Mouse (Mus musculus): Measurements from ENCODE around the gene Rtkn2. TPM values are rescaled to one million over a fixed set of nuclear protein-coding genes. Genes with fewer than 3 reads are reported as not detected.

The Rtkn2 gene
- polyA plus RNA-seq, 1 experiment: 3.5 TPM

DNA sequence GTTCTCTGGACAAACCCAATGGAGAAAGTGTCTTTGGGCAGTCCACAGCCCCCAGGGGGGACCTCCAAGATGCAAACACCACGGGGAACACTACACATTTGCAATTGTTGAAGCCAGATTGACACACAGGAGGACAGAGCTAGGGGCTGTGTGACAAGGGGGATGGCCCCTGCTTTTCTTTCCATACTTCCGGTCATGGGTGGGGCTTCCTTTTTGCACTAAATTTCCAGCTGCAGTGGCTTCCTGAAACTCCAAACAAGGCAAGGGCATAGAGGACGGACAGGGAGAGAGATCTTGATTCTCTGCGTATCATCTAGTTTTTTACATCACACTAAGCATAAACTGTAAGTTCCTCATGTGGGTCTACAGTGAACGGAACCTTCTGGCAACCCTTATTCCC lies 88.6 kb downstream of the Rtkn2 start:
- no peak overlapping the region for H3ac ChIP-seq (ENCODE audit: control insufficient read depth, insufficient read length)
- H3K27me3 ChIP-seq (ENCODE audit: control insufficient read depth, insufficient read depth, insufficient read length): no peaks in the 10 kb centered on the region
- no peaks in the 10 kb centered on the region for H3K36me3 ChIP-seq (ENCODE audit: control insufficient read depth, insufficient read depth)
- H3K4me2 ChIP-seq (ENCODE audit: low read depth): no peak overlapping the region
- no peaks in the 10 kb centered on the region for H3K79me2 ChIP-seq (ENCODE audit: control insufficient read depth, insufficient read depth)
- TF ChIP-seq POLR2A (IDR thresholded peaks at IDR 0.05; ENCODE audit: insufficient read length, low read depth) (no peak), MYOD1 (IDR thresholded peaks at IDR 0.05; ENCODE audit: control insufficient read depth in 1 of 3, insufficient read length in 2 of 3, low read depth in 2 of 3) (no peak), REST (IDR thresholded peaks at IDR 0.05; ENCODE audit: insufficient read depth, insufficient read length) (no peak), POLR2AphosphoS2 (IDR thresholded peaks at IDR 0.05; ENCODE audit: insufficient read length, low read depth) (no peak)
- no peak overlapping the region for H3K4me3 ChIP-seq

DNA sequence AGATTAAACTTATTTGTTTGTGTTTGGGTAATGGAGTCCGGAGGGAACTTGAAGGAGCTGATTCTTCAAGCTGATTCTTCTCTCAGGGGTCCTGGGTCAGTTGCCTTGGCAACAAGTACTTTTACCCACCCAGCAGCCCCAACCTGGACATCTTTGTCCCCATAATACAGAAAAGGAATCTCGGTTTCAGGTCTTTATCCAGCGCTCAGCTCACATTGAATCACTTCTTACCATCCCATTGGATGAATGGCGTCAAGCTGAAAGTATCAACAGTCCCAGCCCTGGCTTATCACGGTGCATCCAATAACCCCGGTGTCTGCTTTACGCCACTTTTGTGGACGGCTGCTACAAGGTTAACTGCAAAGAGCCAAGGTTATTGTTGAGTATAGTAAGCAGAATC lies 89.1 kb downstream of the Rtkn2 start:
- Histone ChIP-seq H3K27me3 (ENCODE audit: control insufficient read depth, insufficient read depth, insufficient read length) (no peaks in the 10 kb centered on the region), H3K4me2 (ENCODE audit: low read depth) (no peak overlapping the region), H3K36me3 (ENCODE audit: control insufficient read depth, insufficient read depth) (no peaks in the 10 kb centered on the region), H3K4me3 (no peak overlapping the region), H3ac (ENCODE audit: control insufficient read depth, insufficient read length) (no peak overlapping the region), H3K79me2 (ENCODE audit: control insufficient read depth, insufficient read depth) (no peaks in the 10 kb centered on the region)
- TF ChIP-seq CEBPB (IDR thresholded peaks at IDR 0.05; ENCODE audit: insufficient read depth, poor library complexity, severe bottlenecking) (no peak), TCF3 (IDR thresholded peaks at IDR 0.05; ENCODE audit: insufficient read length, low read depth) (no peak), SRF (IDR thresholded peaks at IDR 0.05; ENCODE audit: control insufficient read depth, insufficient read length, low read depth) (no peak), E2F4 (IDR thresholded peaks at IDR 0.05; ENCODE audit: insufficient read depth) (no peak), POLR2A (IDR thresholded peaks at IDR 0.05; ENCODE audit: insufficient read length, low read depth) (no peak), MYOD1 (IDR thresholded peaks at IDR 0.05; ENCODE audit: control insufficient read depth in 1 of 3, insufficient read length in 2 of 3, low read depth in 2 of 3) (no peak), REST (IDR thresholded peaks at IDR 0.05; ENCODE audit: insufficient read depth, insufficient read length) (no peak), TCF12 (IDR thresholded peaks at IDR 0.05; ENCODE audit: insufficient read depth, poor library complexity, severe bottlenecking) (no peak), USF1 (IDR thresholded peaks at IDR 0.05; ENCODE audit: low read depth) (no peak), MYOG (IDR thresholded peaks at IDR 0.05; ENCODE audit: control insufficient read depth in 1 of 3, insufficient read depth in 1 of 3, insufficient read length in 2 of 3, low read depth in 2 of 3) (no peak), MAX (IDR thresholded peaks at IDR 0.05; ENCODE audit: low read depth) (no peak), POLR2AphosphoS2 (IDR thresholded peaks at IDR 0.05; ENCODE audit: insufficient read length, low read depth) (no peak)

- TF ChIP-seq TCF3 (IDR thresholded peaks at IDR 0.05; ENCODE audit: insufficient read length, low read depth): no peak
- Histone ChIP-seq H3K4me3 (no peak overlapping the region), H3K27me3 (ENCODE audit: control insufficient read depth, insufficient read depth, insufficient read length) (no peaks in the 10 kb centered on the region), H3K36me3 (ENCODE audit: control insufficient read depth, insufficient read depth) (no peaks in the 10 kb centered on the region), H3K4me2 (ENCODE audit: low read depth) (no peak overlapping the region), H3K79me2 (ENCODE audit: control insufficient read depth, insufficient read depth) (no peaks in the 10 kb centered on the region), H3ac (ENCODE audit: control insufficient read depth, insufficient read length) (no peak overlapping the region)
Measured at GRCm38 (mm10) chr10:68071041-68071440, 91.7 kb downstream of the Rtkn2 start.

DNA sequence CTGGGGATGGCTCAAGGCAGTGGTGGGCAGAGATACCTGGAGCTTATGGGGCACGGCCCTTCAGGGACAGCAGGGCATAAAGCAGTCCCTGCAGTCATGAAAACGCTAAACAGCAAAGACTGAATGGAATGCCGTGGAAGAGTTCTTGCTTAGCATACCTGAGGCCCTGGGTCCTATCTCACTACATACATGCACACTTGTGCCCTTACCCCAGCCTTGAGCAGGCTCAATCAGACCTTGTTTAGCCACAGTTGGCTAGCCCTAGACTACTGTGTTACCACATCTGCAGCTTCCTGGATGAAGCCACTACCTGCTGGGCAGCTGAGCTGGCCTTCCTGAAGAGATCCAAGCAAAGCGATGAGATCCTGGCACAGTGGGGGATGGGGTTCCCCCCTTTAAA lies 93.3 kb downstream of the Rtkn2 start:
- TF ChIP-seq POLR2A (IDR thresholded peaks at IDR 0.05; ENCODE audit: insufficient read length, low read depth) (no peak), SRF (IDR thresholded peaks at IDR 0.05; ENCODE audit: control insufficient read depth, insufficient read length, low read depth) (no peak), TCF3 (IDR thresholded peaks at IDR 0.05; ENCODE audit: insufficient read length, low read depth) (no peak), MYOG (IDR thresholded peaks at IDR 0.05; ENCODE audit: control insufficient read depth in 1 of 3, insufficient read depth in 1 of 3, insufficient read length in 2 of 3, low read depth in 2 of 3) (no peak), MYOD1 (IDR thresholded peaks at IDR 0.05; ENCODE audit: control insufficient read depth in 1 of 3, insufficient read length in 2 of 3, low read depth in 2 of 3) (no peak), REST (IDR thresholded peaks at IDR 0.05; ENCODE audit: insufficient read depth, insufficient read length) (no peak), CEBPB (IDR thresholded peaks at IDR 0.05; ENCODE audit: insufficient read depth, poor library complexity, severe bottlenecking) (no peak), MAX (IDR thresholded peaks at IDR 0.05; ENCODE audit: low read depth) (no peak), POLR2AphosphoS2 (IDR thresholded peaks at IDR 0.05; ENCODE audit: insufficient read length, low read depth) (no peak), USF1 (IDR thresholded peaks at IDR 0.05; ENCODE audit: low read depth) (no peak), E2F4 (IDR thresholded peaks at IDR 0.05; ENCODE audit: insufficient read depth) (no peak), TCF12 (IDR thresholded peaks at IDR 0.05; ENCODE audit: insufficient read depth, poor library complexity, severe bottlenecking) (no peak)
- no peaks in the 10 kb centered on the region for H3K36me3 ChIP-seq (ENCODE audit: control insufficient read depth, insufficient read depth)
- H3K4me2 ChIP-seq (ENCODE audit: low read depth): no peak overlapping the region
- H3K79me2 ChIP-seq (ENCODE audit: control insufficient read depth, insufficient read depth): no peaks in the 10 kb centered on the region
- no peak overlapping the region for H3K4me3 ChIP-seq
- no peak overlapping the region for H3ac ChIP-seq (ENCODE audit: control insufficient read depth, insufficient read length)
- no peaks in the 10 kb centered on the region for H3K27me3 ChIP-seq (ENCODE audit: control insufficient read depth, insufficient read depth, insufficient read length)

- Histone ChIP-seq H3ac (ENCODE audit: control insufficient read depth, insufficient read length) (no peak overlapping the region), H3K4me2 (ENCODE audit: low read depth) (no peak overlapping the region), H3K36me3 (ENCODE audit: control insufficient read depth, insufficient read depth) (no peaks in the 10 kb centered on the region), H3K27me3 (ENCODE audit: control insufficient read depth, insufficient read depth, insufficient read length) (no peaks in the 10 kb centered on the region), H3K79me2 (ENCODE audit: control insufficient read depth, insufficient read depth) (no peaks in the 10 kb centered on the region), H3K4me3 (no peak overlapping the region)
- TF ChIP-seq SRF (IDR thresholded peaks at IDR 0.05; ENCODE audit: control insufficient read depth, insufficient read length, low read depth): no peak
Measured at GRCm38 (mm10) chr10:68074291-68074690, 94.9 kb downstream of the Rtkn2 start.

- Histone ChIP-seq H3ac (ENCODE audit: control insufficient read depth, insufficient read length) (no peak overlapping the region), H3K27me3 (ENCODE audit: control insufficient read depth, insufficient read depth, insufficient read length) (no peaks in the 10 kb centered on the region), H3K79me2 (ENCODE audit: control insufficient read depth, insufficient read depth) (no peaks in the 10 kb centered on the region), H3K36me3 (ENCODE audit: control insufficient read depth, insufficient read depth) (no peaks in the 10 kb centered on the region), H3K4me3 (no peak overlapping the region), H3K4me2 (ENCODE audit: low read depth) (no peak overlapping the region)
- TF ChIP-seq POLR2A (IDR thresholded peaks at IDR 0.05; ENCODE audit: insufficient read length, low read depth) (no peak), POLR2AphosphoS2 (IDR thresholded peaks at IDR 0.05; ENCODE audit: insufficient read length, low read depth) (no peak), SRF (IDR thresholded peaks at IDR 0.05; ENCODE audit: control insufficient read depth, insufficient read length, low read depth) (no peak), CEBPB (IDR thresholded peaks at IDR 0.05; ENCODE audit: insufficient read depth, poor library complexity, severe bottlenecking) (no peak), E2F4 (IDR thresholded peaks at IDR 0.05; ENCODE audit: insufficient read depth) (no peak), TCF12 (IDR thresholded peaks at IDR 0.05; ENCODE audit: insufficient read depth, poor library complexity, severe bottlenecking) (no peak), REST (IDR thresholded peaks at IDR 0.05; ENCODE audit: insufficient read depth, insufficient read length) (no peak)
Measured at GRCm38 (mm10) chr10:68075181-68075580, 95.8 kb downstream of the Rtkn2 start.
